Mouse (Mus musculus): ENCODE data around the gene Hyal2.

Gene Hyal2

GRCm38 (mm10) chr9:107612945-107613569 is 45.3 kb downstream of the Hyal2 start:
- no peak for DNase-seq (ENCODE audit: low spot score)

GRCm38 (mm10) chr9:107615035-107615434 is 47.3 kb downstream of the Hyal2 start:
- no peak for DNase-seq (ENCODE audit: low spot score)

DNA sequence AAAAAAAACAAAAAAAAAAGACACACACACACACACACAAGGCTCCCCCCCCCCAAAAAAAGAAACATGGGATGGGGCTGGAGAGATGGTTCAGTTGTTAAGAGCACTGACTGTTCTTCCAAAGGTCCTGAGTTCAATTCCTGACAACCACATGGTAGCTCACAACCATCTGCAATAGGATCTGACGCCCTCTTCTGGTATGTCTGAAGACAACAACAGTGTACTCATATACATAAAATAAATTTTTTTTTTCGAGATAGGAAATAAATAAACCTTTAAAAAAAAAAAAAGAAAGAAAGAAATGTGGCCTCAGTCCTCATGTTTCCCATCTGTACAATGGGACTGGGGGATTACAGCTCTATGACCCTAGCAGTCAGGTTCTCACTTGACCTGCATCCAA is 49.7 kb downstream of the Hyal2 start:
- no peak for DNase-seq (ENCODE audit: low spot score)

- no peak for DNase-seq (ENCODE audit: low spot score)
Measured at GRCm38 (mm10) chr9:107618098-107618497, 50.4 kb downstream of the Hyal2 start.

- peak; percentile 68 for DNase-seq (ENCODE audit: low spot score)
Measured at GRCm38 (mm10) chr9:107618778-107619545, 51.2 kb downstream of the Hyal2 start.

GRCm38 (mm10) chr9:107619546-107619879 is 51.8 kb downstream of the Hyal2 start:
- DNase-seq (ENCODE audit: low spot score): no peak

DNA sequence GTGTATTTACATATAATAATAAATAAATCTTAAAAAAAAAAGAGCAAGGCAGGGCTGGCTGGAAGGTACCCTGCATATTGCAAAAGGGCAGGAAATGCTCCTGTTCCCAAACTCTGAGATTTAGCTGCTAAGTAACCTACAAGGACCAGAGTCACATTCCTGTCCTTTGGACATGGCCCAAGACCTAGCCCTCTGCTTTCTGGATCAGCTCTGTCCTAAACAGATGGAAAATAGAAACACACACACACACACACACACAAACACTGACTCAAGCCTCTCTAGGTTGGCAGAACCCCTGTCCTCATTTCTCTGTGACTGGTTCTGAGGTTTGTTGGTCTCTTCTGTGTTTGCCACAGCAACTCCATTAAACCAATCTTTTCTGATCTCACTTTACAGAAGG is 53.2 kb downstream of the Hyal2 start:
- no peak for DNase-seq (ENCODE audit: low spot score)
